In genomic region chr2:105301082-105301481, GRCm38 (mm10) we compare ENCODE assay signal across 15 mouse cellular contexts.
"Had no signal": no experiment of that assay in that cellular context is flagged by ENCODE, and none has a peak within 500 bp of the region (broad histone marks: within the 10 kb centered on the region; RNA-seq: fewer than 3 reads in every experiment).

No protein-coding gene starts in this region.

- H3K27ac ChIP-seq: liver, embryonic 15.5 days; macrophage; midbrain, embryonic 13.5 days; midbrain, embryonic 15.5 days; neural tube, embryonic 12.5 days; stomach, embryonic 15.5 days; stomach, postnatal 0 days had no signal

- H3K36me3 ChIP-seq: liver, embryonic 15.5 days; midbrain, embryonic 13.5 days; midbrain, embryonic 15.5 days; neural tube, embryonic 12.5 days; stomach, embryonic 15.5 days had no signal

- ATAC-seq: liver, postnatal 0 days; midbrain, embryonic 15.5 days had no signal

- H3K27me3 ChIP-seq: liver, embryonic 15.5 days; neural tube, embryonic 12.5 days; stomach, embryonic 15.5 days had no signal

- H3K9ac ChIP-seq: liver, embryonic 15.5 days; liver, postnatal 0 days; midbrain, embryonic 13.5 days; midbrain, embryonic 15.5 days; neural tube, embryonic 12.5 days; stomach, embryonic 15.5 days had no signal

- H3K9me3 ChIP-seq: liver, embryonic 15.5 days; midbrain, embryonic 13.5 days; midbrain, embryonic 15.5 days; neural tube, embryonic 12.5 days; stomach, embryonic 15.5 days had no signal

- H3K4me3 ChIP-seq: liver, embryonic 15.5 days; megakaryocyte, embryonic 14.5 days; midbrain, embryonic 13.5 days; midbrain, embryonic 15.5 days; neural tube, embryonic 12.5 days; stomach, embryonic 15.5 days had no signal

- H3K4me2 ChIP-seq: liver, embryonic 15.5 days; midbrain, embryonic 11.5 days; midbrain, embryonic 13.5 days; midbrain, embryonic 15.5 days; neural tube, embryonic 12.5 days; stomach, embryonic 15.5 days had no signal

- H3K4me1 ChIP-seq: liver, embryonic 15.5 days; megakaryocyte, embryonic 14.5 days; midbrain, embryonic 13.5 days; midbrain, embryonic 15.5 days; neural tube, embryonic 12.5 days; stomach, embryonic 15.5 days had no signal

- DNase-seq: liver, postnatal 0 days; lung, adult 2 months; right cerebral cortex, postnatal 14 days; thymus, adult 2 months; thymus, postnatal 25 days; thymus, postnatal 4 days had no signal
